Mouse (Mus musculus) heart, postnatal 10 days (tissue): ENCODE data around the gene Dcps. TPM values are rescaled to one million over a fixed set of nuclear protein-coding genes. Genes with fewer than 3 reads are reported as not detected.
"Not testable (repeated sequence)": the region's sequence is repeated elsewhere in the genome, so short reads cannot be mapped to it uniquely, and the experiment has no call there.

Source experiments
- DNase-seq, 2 experiments: peaks; one replicate each; pipeline ENCODE4 v3.0.0; 2021
- intact Hi-C: fragments of 180-260 bp; cut with DNase I; formaldehyde crosslinking; loops from one replicate; pipeline ENCODE4 v1.15.1; 2025
- total RNA-seq, 2 experiments: library from RNA; stranded (reverse); gene quantifications; 2 replicates each; pipeline ENCODE4 v1.2.3; 2021

Dcps gene
- total RNA-seq, 2 experiments from 2014 or later = 20.8 to 23.3 TPM

- DNase-seq = no peak
- intact Hi-C loops = no loop called here
Measured at GRCm38 (mm10) chr9:35183359-35183758, 7.5 kb upstream of the Dcps start.

GRCm38 (mm10) chr9:35182832-35183231 is 7.0 kb upstream of the Dcps start:
- no peak for DNase-seq
- intact Hi-C loops = no loop called here

- DNase-seq = no peak
- intact Hi-C loops = no loop called here
Measured at GRCm38 (mm10) chr9:35176124-35176659, 331 bp upstream of the Dcps start.

- intact Hi-C loops = no loop called here
- DNase-seq = no peak
Measured at GRCm38 (mm10) chr9:35173331-35173730, 2.5 kb downstream of the Dcps start.

- no peak for DNase-seq
- intact Hi-C loops = no loop called here
Measured at GRCm38 (mm10) chr9:35170071-35170470, 5.8 kb downstream of the Dcps start.

GRCm38 (mm10) chr9:35166798-35167635 is 8.8 kb downstream of the Dcps start:
- DNase-seq = peak in 1 of 2 experiments; percentile 26
- intact Hi-C loops = loop anchor here (1.0 to 10.0 kb wide), 5 partner anchors 50 to 668 kb away; no protein-coding TSS in a partner anchor

- intact Hi-C loops = loop anchor here (1.0 to 10.0 kb wide), 5 partner anchors 49 to 667 kb away; no protein-coding TSS in a partner anchor
- peak; percentile 42 to 68 for DNase-seq
Measured at GRCm38 (mm10) chr9:35166144-35166797, 9.6 kb downstream of the Dcps start.

- no peak for DNase-seq
- intact Hi-C loops = loop anchor here (10.0 kb wide), 2 partner anchors 310 to 410 kb away; no protein-coding TSS in a partner anchor
Measured at GRCm38 (mm10) chr9:35164142-35164874, 11.6 kb downstream of the Dcps start.

- peak; percentile 86 to 88 for DNase-seq
- intact Hi-C loops = loop anchor here (10.0 kb wide), 2 partner anchors 308 to 408 kb away; no protein-coding TSS in a partner anchor
Measured at GRCm38 (mm10) chr9:35163011-35163690, 12.7 kb downstream of the Dcps start.

- DNase-seq = no peak
- intact Hi-C loops = loop anchor here (10.0 kb wide), 2 partner anchors 307 to 407 kb away; no protein-coding TSS in a partner anchor
Measured at GRCm38 (mm10) chr9:35161721-35162120, 14.1 kb downstream of the Dcps start.

- DNase-seq = no peak
- intact Hi-C loops = loop anchor here (10.0 kb wide), 2 partner anchors 306 to 406 kb away; no protein-coding TSS in a partner anchor
Measured at GRCm38 (mm10) chr9:35160662-35161061, 15.2 kb downstream of the Dcps start.

GRCm38 (mm10) chr9:35158477-35158876 is 17.4 kb downstream of the Dcps start:
- DNase-seq = no peak
- intact Hi-C loops = no loop called here

GRCm38 (mm10) chr9:35156862-35157261 is 19.0 kb downstream of the Dcps start:
- intact Hi-C loops = no loop called here
- DNase-seq = peak in 1 of 2 experiments; percentile 24

GRCm38 (mm10) chr9:35156002-35156710 is 19.7 kb downstream of the Dcps start:
- intact Hi-C loops = no loop called here
- peak; percentile 72 to 75 for DNase-seq

GRCm38 (mm10) chr9:35152923-35153322 is 22.9 kb downstream of the Dcps start:
- intact Hi-C loops = no loop called here
- no peak for DNase-seq

- intact Hi-C loops, DNase-seq: not testable (repeated sequence)
Measured at GRCm38 (mm10) chr9:35148822-35149221, 27.0 kb downstream of the Dcps start.

- intact Hi-C loops, DNase-seq: not testable (repeated sequence)
Measured at GRCm38 (mm10) chr9:35147261-35147660, 28.6 kb downstream of the Dcps start.

GRCm38 (mm10) chr9:35145829-35146228 is 30.0 kb downstream of the Dcps start:
- intact Hi-C loops = no loop called here

GRCm38 (mm10) chr9:35145118-35145517 is 30.7 kb downstream of the Dcps start:
- intact Hi-C loops = no loop called here
- no peak for DNase-seq

More at GRCm38 (mm10) chr9:35145829-35146228, 30.0 kb downstream of the Dcps start:
- no peak for DNase-seq
